Comparison of ENCODE assay signal across 9 mouse cellular contexts in the genomic region with DNA sequence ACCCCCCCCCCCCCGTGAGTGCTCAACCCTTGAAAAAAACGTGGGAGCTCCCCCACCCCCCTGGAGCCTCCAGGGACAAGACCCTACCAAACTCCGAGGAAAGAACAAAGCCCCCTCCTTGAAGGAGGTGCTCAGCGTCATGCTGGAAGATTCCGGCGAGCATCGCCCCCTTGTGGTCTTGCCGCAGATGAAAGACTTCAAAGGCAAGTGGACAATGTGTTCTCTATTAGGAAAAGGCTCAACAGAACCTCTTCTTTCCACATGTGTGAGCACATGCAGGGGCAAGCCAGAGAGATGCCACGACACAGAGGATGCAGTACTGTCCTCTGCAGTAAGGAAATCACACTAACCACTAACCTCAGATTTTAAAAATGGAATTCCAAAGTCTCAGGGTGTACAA. TPM values are rescaled to one million over a fixed set of nuclear protein-coding genes. Genes with fewer than 3 reads are reported as not detected.
A peak's percentile ranks its signal among the peaks of the same experiment; 100 is the strongest.
DNase-seq lines count a peak whose midpoint lies in the region; ATAC-seq and TF ChIP-seq lines count a peak whose summit lies in the region.
"Had no signal": no experiment of that assay in that cellular context is flagged by ENCODE, and none has a peak within 500 bp of the region (broad histone marks: within the 10 kb centered on the region; RNA-seq: fewer than 3 reads in every experiment).

No protein-coding gene starts in this region.

- peak; percentile 52 for DNase-seq in MN1 (ENCODE audit: low spot score)
- DNase-seq in cerebellum, adult 18-20 months, result peak; percentile 49 to 57
- peak; percentile 85 for DNase-seq in forebrain, postnatal 0 days
- DNase-seq in heart, postnatal 4 days, result peak; percentile 74
- peak; percentile 30 to 64 for DNase-seq in layer of hippocampus, adult 8-10 months (ENCODE audit: low spot score in 2 of 2)
- DNase-seq in lung, postnatal 36 days, result peak; percentile 72
- DNase-seq in right cerebral cortex, postnatal 14 days, result peak; percentile 84

- no peaks in the 10 kb centered on the region for H3K27me3 ChIP-seq in forebrain, postnatal 0 days (ENCODE audit: insufficient read depth, low read length)

- peak; percentile 89 for TF ChIP-seq CTCF in forebrain, postnatal 0 days (IDR thresholded peaks at IDR 0.05; ENCODE audit: low read depth)

- peak; percentile 80 for ATAC-seq in forebrain, postnatal 0 days
- no peak for ATAC-seq in activated CD4-positive, CD25-positive, alpha-beta regulatory T cell, adult 4 months

- no peak overlapping the region; the same call in 1 of the 2 replicates for H3K9ac ChIP-seq in forebrain, postnatal 0 days

- WGBS in forebrain, postnatal 0 days, result 2% methylated on average over 9 of the region's 9 CpGs

- H3K36me3 ChIP-seq in forebrain, postnatal 0 days (ENCODE audit: insufficient read depth), result no peaks in the 10 kb centered on the region

- H3K4me1 ChIP-seq in forebrain, postnatal 0 days (ENCODE audit: insufficient read depth), result peaks cover 17% of the 10 kb centered on the region

- peak overlapping the region; percentile 39 for H3K4me2 ChIP-seq in forebrain, postnatal 0 days (ENCODE audit: low read depth)

- peak overlapping the region; percentile 14; the same call in 1 of the 2 replicates for H3K4me3 ChIP-seq in forebrain, postnatal 0 days (ENCODE audit: low read depth, low read length)

- H3K27ac ChIP-seq in forebrain, postnatal 0 days (ENCODE audit: low read depth, low read length), result no peak overlapping the region
- H3K27ac ChIP-seq: macrophage had no signal

- H3K9me3 ChIP-seq in forebrain, postnatal 0 days (ENCODE audit: low read length), result no peaks in the 10 kb centered on the region

RNA-seq across cellular contexts. Expression of a gene that starts 46.2 kb away (rescaled TPM):
- 0.62 and 1.5 TPM in 2 replicates for total RNA-seq in forebrain, postnatal 0 days (2014; rRNA removed)
- polyA plus RNA-seq in forebrain, postnatal 0 days (2015; fragmentation: Nextera tagmentation; extraction: Ambion mirVana), result 1.6 and 1.8 TPM in 2 replicates
- total RNA-seq in heart, postnatal 4 days (2021), result 1 to 10 TPM; 3.7 to 4.1 TPM
- total RNA-seq in layer of hippocampus, adult 8-10 months (2022), result 1 to 10 TPM; 1.0 to 2.4 (median 1.3) TPM
- polyA plus RNA-seq in activated CD4-positive, CD25-positive, alpha-beta regulatory T cell, adult 4 months (2017; shearing (Covaris generic)), result not detected
- polyA plus RNA-seq: macrophage had no signal
